Mouse (Mus musculus): ENCODE data around the gene Diaph3. TPM values are rescaled to one million over a fixed set of nuclear protein-coding genes. Genes with fewer than 3 reads are reported as not detected.

The Diaph3 gene
- total RNA-seq, 1 experiment from 2014 or later, result 5.3 TPM

GRCm38 (mm10) chr14:86646499-86647120 is 494.4 kb downstream of the Diaph3 start:
- DNase-seq, result no peak

- no peak for DNase-seq
Measured at GRCm38 (mm10) chr14:86642831-86643241, 498.2 kb downstream of the Diaph3 start.

GRCm38 (mm10) chr14:86641839-86642238 is 499.2 kb downstream of the Diaph3 start:
- no peak for DNase-seq

- no peak for DNase-seq
Measured at GRCm38 (mm10) chr14:86640086-86640485, 500.9 kb downstream of the Diaph3 start.

- DNase-seq, result no peak
Measured at GRCm38 (mm10) chr14:86635594-86636140, 505.4 kb downstream of the Diaph3 start.

GRCm38 (mm10) chr14:86635052-86635451 is 506.0 kb downstream of the Diaph3 start:
- no peak for DNase-seq

GRCm38 (mm10) chr14:86633799-86634198 is 507.2 kb downstream of the Diaph3 start:
- no peak for DNase-seq

GRCm38 (mm10) chr14:86624816-86625425 is 516.1 kb downstream of the Diaph3 start:
- no peak for DNase-seq

GRCm38 (mm10) chr14:86619637-86620036 is 521.4 kb downstream of the Diaph3 start:
- DNase-seq, result no peak

Small RNA genes within 50 kb of the gene (microRNA-seq; reads per million reads assigned to microRNA genes)
- gene Gm23438, result 0 reads per million in 2 experiments
